Mouse (Mus musculus) kidney, adult 2 months (tissue): ENCODE data around the gene Nsun7.

Source experiments
- CTCF ChIP-seq: fragments of 200-500 bp; conservative IDR thresholded peaks from 2 replicates; pipeline ENCODE4 v1.5.1; 2011; ENCODE audit warnings: low read depth, mild to moderate bottlenecking, control low read depth, low read length, moderate library complexity, mixed read lengths; ENCODE audit not compliant: insufficient read depth, insufficient read length
- POLR2A ChIP-seq: fragments of 200-500 bp; IDR thresholded peaks from one replicate; pipeline ENCODE4 v1.6.1; 2011; ENCODE audit warnings: low read depth, low read length, control low read depth

DNA sequence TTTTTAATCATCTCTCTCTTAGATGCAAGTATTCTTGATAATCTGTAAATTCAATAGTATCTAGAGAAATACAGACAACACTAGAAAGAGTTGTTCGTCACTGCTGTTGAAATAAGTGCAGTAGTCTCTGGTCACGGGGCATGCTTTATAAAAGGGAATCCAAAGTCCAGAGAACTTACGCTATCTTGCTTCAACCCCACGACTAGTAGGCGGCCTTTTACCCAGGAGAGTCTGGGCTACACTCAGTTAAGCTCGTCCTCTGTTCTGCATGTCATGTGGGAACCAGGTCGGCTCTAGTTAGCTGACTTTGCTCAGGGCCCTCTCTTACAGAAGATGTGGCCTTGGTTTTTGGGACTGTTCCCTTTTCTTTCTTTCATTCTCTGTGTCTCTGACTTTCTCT, 69.1 kb downstream of the Nsun7 start:
- no peak for TF ChIP-seq POLR2A
- TF ChIP-seq CTCF, result no peak
